In genomic region chr9:53346402-53346801, GRCm38 (mm10) we compare ENCODE assay signal across 21 mouse cellular contexts. TPM values are rescaled to one million over a fixed set of nuclear protein-coding genes. Genes with fewer than 3 reads are reported as not detected.
DNase-seq lines count a peak whose midpoint lies in the region; ATAC-seq lines count a peak whose summit lies in the region.
"Had no signal": no experiment of that assay in that cellular context is flagged by ENCODE, and none has a peak within 500 bp of the region (broad histone marks: within the 10 kb centered on the region; RNA-seq: fewer than 3 reads in every experiment).

No protein-coding gene starts in this region.

- no peaks in the 10 kb centered on the region; the same call in 1 of the 2 replicates for H3K27me3 ChIP-seq in kidney, embryonic 16.5 days (ENCODE audit: insufficient read depth, low read length)
- H3K27me3 ChIP-seq: embryonic facial prominence, embryonic 12.5 days; forebrain, embryonic 15.5 days had no signal

- H3K27ac ChIP-seq in kidney, embryonic 16.5 days (ENCODE audit: low read length), result no peak overlapping the region
- H3K27ac ChIP-seq: embryonic facial prominence, embryonic 12.5 days; forebrain, embryonic 15.5 days; heart, embryonic 10.5 days; hindbrain, embryonic 12.5 days had no signal

- H3K36me3 ChIP-seq in kidney, embryonic 16.5 days (ENCODE audit: insufficient read depth, low read length), result no peaks in the 10 kb centered on the region
- H3K36me3 ChIP-seq: embryonic facial prominence, embryonic 12.5 days; forebrain, embryonic 15.5 days; heart, embryonic 10.5 days; hindbrain, embryonic 12.5 days had no signal

- no peak overlapping the region for H3K4me2 ChIP-seq in kidney, embryonic 16.5 days (replicated peaks; ENCODE audit: low read depth, low read length)
- H3K4me2 ChIP-seq: embryonic facial prominence, embryonic 12.5 days; forebrain, embryonic 15.5 days; hindbrain, embryonic 12.5 days had no signal

- WGBS in kidney, embryonic 16.5 days, result 42% methylated on average over 6 of the region's 6 CpGs

- no peak overlapping the region for H3K4me3 ChIP-seq in kidney, embryonic 16.5 days (ENCODE audit: low read length)
- H3K4me3 ChIP-seq: embryonic facial prominence, embryonic 12.5 days; forebrain, embryonic 15.5 days; heart, embryonic 10.5 days; hindbrain, embryonic 12.5 days had no signal

- ATAC-seq in kidney, embryonic 16.5 days (ENCODE audit: low FRiP score, low TSS enrichment), result no peak
- ATAC-seq: activated CD4-positive, CD25-positive, alpha-beta regulatory T cell, adult 4 months; forebrain, embryonic 15.5 days; hindbrain, embryonic 16.5 days had no signal

- H3K9ac ChIP-seq in kidney, embryonic 16.5 days (replicated peaks; ENCODE audit: low read length), result no peak overlapping the region
- H3K9ac ChIP-seq: embryonic facial prominence, embryonic 12.5 days; forebrain, embryonic 15.5 days; hindbrain, embryonic 12.5 days had no signal

- no peaks in the 10 kb centered on the region for H3K4me1 ChIP-seq in kidney, embryonic 16.5 days (ENCODE audit: insufficient read depth, low read length)
- H3K4me1 ChIP-seq: embryonic facial prominence, embryonic 12.5 days; forebrain, embryonic 15.5 days; heart, embryonic 10.5 days; hindbrain, embryonic 12.5 days had no signal

- peaks cover 3% of the 10 kb centered on the region; the same call in 1 of the 2 replicates for H3K9me3 ChIP-seq in kidney, embryonic 16.5 days (ENCODE audit: low read length)
- H3K9me3 ChIP-seq: forebrain, embryonic 15.5 days; heart, embryonic 10.5 days had no signal

- DNase-seq in adrenal gland, adult 2 months, result peak; percentile 30
- no peak for DNase-seq in adrenal gland, postnatal 36 days
- DNase-seq in kidney, adult 11 months, result peak; percentile 53
- no peak for DNase-seq in kidney, postnatal 14 days
- DNase-seq in kidney, adult 9 months, result peak; percentile 67
- peak; percentile 8 for DNase-seq in 416B (ENCODE audit: low read depth)
- DNase-seq: adrenal gland, postnatal 25 days; cerebellum, adult 8-10 months; gastrocnemius, postnatal 10 days; heart, adult 18-20 months; heart, postnatal 10 days; heart, postnatal 4 days had no signal

RNA-seq across cellular contexts. Expression of gene Kdelc2, which starts 37.4 kb away (rescaled TPM):
- 10 to 100 TPM; 11.2 to 11.5 TPM for total RNA-seq in adrenal gland, adult 2 months (2021)
- 8.4 and 9.1 TPM in 2 replicates for polyA plus RNA-seq in adrenal gland, adult 2 months (2012; rRNA removed)
- 10 to 100 TPM; 10.9 to 11.8 TPM for total RNA-seq in adrenal gland, postnatal 36 days (2021)
- polyA plus RNA-seq in kidney, embryonic 16.5 days (2015; fragmentation: Nextera tagmentation; extraction: Ambion mirVana), result 30.4 and 34.1 TPM in 2 replicates

RNA-seq across cellular contexts. Expression of gene Exph5, which starts 44.9 kb away (rescaled TPM):
- total RNA-seq in adrenal gland, adult 2 months (2021), result under 1 TPM; 0.12 to 0.17 TPM
- polyA plus RNA-seq in adrenal gland, adult 2 months (2012; rRNA removed), result not detected in 2 replicates
- under 1 TPM; 0.07 to 0.13 TPM for total RNA-seq in adrenal gland, postnatal 36 days (2021)
- polyA plus RNA-seq in kidney, embryonic 16.5 days (2015; fragmentation: Nextera tagmentation; extraction: Ambion mirVana), result 2.2 and 3.3 TPM in 2 replicates
- total RNA-seq: MEL had no signal
- polyA plus RNA-seq: C2C12 had no signal

RNA-seq across cellular contexts. Expression of gene 4930550C14Rik, which starts 55.7 kb away (rescaled TPM):
- 1 to 10 TPM; 1.2 to 2.3 TPM for total RNA-seq in adrenal gland, adult 2 months (2021)
- 0.09 TPM in 1 of 2 replicates, not detected in the other for polyA plus RNA-seq in adrenal gland, adult 2 months (2012; rRNA removed)
- total RNA-seq in adrenal gland, postnatal 36 days (2021), result 1 to 10 TPM in 1 of 2 experiments, under 1 TPM in 1; 0.70 to 1.9 TPM
- 2.6 and 2.7 TPM in 2 replicates for polyA plus RNA-seq in kidney, embryonic 16.5 days (2015; fragmentation: Nextera tagmentation; extraction: Ambion mirVana)
- total RNA-seq: heart, adult 18-20 months had no signal
- polyA plus RNA-seq: forebrain, embryonic 15.5 days had no signal

Comparison
In these comparisons a context has a peak if more than half of its experiments do, and no peak if none do; other contexts are left out.
1. DNase-seq: peak in adrenal gland, adult 2 months (single experiment), kidney, adult 11 months (single experiment), kidney, adult 9 months (single experiment) and 416B (single experiment); none in adrenal gland, postnatal 36 days (0 of 2) and kidney, postnatal 14 days (single experiment).